Mouse (Mus musculus) midbrain, embryonic 11.5 days (tissue): ENCODE measurements around the gene Ndufaf2. TPM values are rescaled to one million over a fixed set of nuclear protein-coding genes. Genes with fewer than 3 reads are reported as not detected.

Experiments used
- ATAC-seq: fragments of 200-750 bp; cut with Nextera tagmentation; 2 replicates; pipeline ENCODE4 v1.8.0; 2017; ENCODE audit warnings: moderate TSS enrichment, moderate library complexity; ENCODE audit not compliant: low FRiP score
- DNase-seq: peaks from one replicate; pipeline ENCODE4 v3.0.0; 2015; ENCODE audit warnings: low spot score; ENCODE audit errors: missing footprints
- H3K27ac ChIP-seq: fragments of 300-500 bp; sonication (generic); 2 replicates; pipeline ENCODE4 v1.5.1; 2014; ENCODE audit warnings: low read depth, low read length
- H3K27me3 ChIP-seq: fragments of 300-500 bp; sonication (generic); 2 replicates; pipeline ENCODE4 v1.6.1; 2014; ENCODE audit warnings: mild to moderate bottlenecking, low read length, moderate library complexity, mixed read lengths; ENCODE audit not compliant: control insufficient read depth, insufficient read depth
- H3K36me3 ChIP-seq: fragments of 300-500 bp; sonication (generic); 2 replicates; pipeline ENCODE4 v1.6.1; 2014; ENCODE audit warnings: mild to moderate bottlenecking, low read length, moderate library complexity, mixed read lengths; ENCODE audit not compliant: control insufficient read depth, insufficient read depth
- H3K4me1 ChIP-seq: fragments of 300-500 bp; sonication (generic); 2 replicates; pipeline ENCODE4 v1.6.1; 2014; ENCODE audit warnings: low read length; ENCODE audit not compliant: control insufficient read depth, insufficient read depth
- H3K4me2 ChIP-seq: fragments of 300-500 bp; sonication (generic); 2 replicates; pipeline ENCODE4 v1.6.1; 2014; ENCODE audit warnings: mild to moderate bottlenecking, moderate library complexity
- H3K4me3 ChIP-seq: fragments of 300-500 bp; sonication (generic); 2 replicates; pipeline ENCODE4 v1.5.1; 2014; ENCODE audit warnings: low read depth, low read length
- H3K9ac ChIP-seq: fragments of 300-500 bp; sonication (generic); 2 replicates; pipeline ENCODE4 v1.6.1; 2014; ENCODE audit warnings: low read length
- H3K9me3 ChIP-seq: fragments of 300-500 bp; sonication (generic); 2 replicates; pipeline ENCODE4 v1.6.1; 2016; ENCODE audit warnings: low read length; ENCODE audit not compliant: control insufficient read depth
- WGBS: fragments of 180-500 bp; shearing (Covaris S2); extraction: QIAGEN DNeasy Blood & Tissue Kit; methylation state at CpG from one replicate; pipeline ENCODE4 v1.1.7; 2014; 5-methylcytosine and 5-hydroxymethylcytosine counted together
- polyA plus RNA-seq: library from polyadenylated mRNA; unstranded; fragments of >200 nt; fragmentation: Nextera tagmentation; extraction: Ambion mirVana; gene quantifications from 2 replicates; pipeline ENCODE4 v1.2.1, GENCODE M21; 2014

Gene Ndufaf2
- polyA plus RNA-seq, 1 experiment from 2014 or later, result 82.4 TPM

- 20% methylated on average over 8 of the region's 8 CpGs for WGBS
- Histone ChIP-seq H3K36me3 (no peaks in the 10 kb centered on the region), H3K9ac (peak overlapping the region; percentile 31; the same call in 1 of the 2 replicates), H3K9me3 (no peaks in the 10 kb centered on the region), H3K27me3 (no peaks in the 10 kb centered on the region), H3K4me2 (no peak overlapping the region), H3K4me1 (peaks cover 40% of the 10 kb centered on the region), H3K4me3 (no peak overlapping the region), H3K27ac (no peak overlapping the region)
- ATAC-seq, result peak; percentile 19; the same call in 1 of the 2 replicates
- peak; percentile 91 for DNase-seq
These were observed 97.4 kb downstream of the Ndufaf2 start for GRCm38 (mm10) chr13:108060936-108061578.

GRCm38 (mm10) chr13:108060286-108060885 lies 98.0 kb downstream of the Ndufaf2 start:
- H3K27me3 ChIP-seq, result no peaks in the 10 kb centered on the region
- no peaks in the 10 kb centered on the region for H3K36me3 ChIP-seq
- DNase-seq, result peak; percentile 91
- no peak overlapping the region for H3K4me2 ChIP-seq
- no peak overlapping the region for H3K9ac ChIP-seq
- WGBS, result 13% methylated on average over 7 of the region's 7 CpGs
- no peak overlapping the region for H3K4me3 ChIP-seq
- H3K9me3 ChIP-seq, result no peaks in the 10 kb centered on the region
- H3K4me1 ChIP-seq, result peaks cover 40% of the 10 kb centered on the region
- H3K27ac ChIP-seq, result no peak overlapping the region
- peak; percentile 72 for ATAC-seq

- no peak for DNase-seq
- H3K4me2 ChIP-seq, result no peak overlapping the region
- no peak for ATAC-seq
These were observed 101.5 kb downstream of the Ndufaf2 start for GRCm38 (mm10) chr13:108056896-108057295.

GRCm38 (mm10) chr13:108047364-108047763 lies 111.1 kb downstream of the Ndufaf2 start:
- Histone ChIP-seq H3K27me3 (no peaks in the 10 kb centered on the region), H3K36me3 (no peaks in the 10 kb centered on the region), H3K9me3 (no peaks in the 10 kb centered on the region), H3K9ac (no peak overlapping the region), H3K4me2 (no peak overlapping the region), H3K4me1 (peaks cover 11% of the 10 kb centered on the region), H3K4me3 (no peak overlapping the region), H3K27ac (no peak overlapping the region)
- ATAC-seq, result no peak
- no peak for DNase-seq
- 94% methylated on average over 6 of the region's 6 CpGs for WGBS

More at GRCm38 (mm10) chr13:108056896-108057295, 101.5 kb downstream of the Ndufaf2 start:
- H3K27ac ChIP-seq, result no peak overlapping the region
- no peak overlapping the region for H3K9ac ChIP-seq
- H3K27me3 ChIP-seq, result no peaks in the 10 kb centered on the region
- H3K36me3 ChIP-seq, result no peaks in the 10 kb centered on the region
- peaks cover 17% of the 10 kb centered on the region for H3K4me1 ChIP-seq
- H3K9me3 ChIP-seq, result no peaks in the 10 kb centered on the region
- no peak overlapping the region for H3K4me3 ChIP-seq
- WGBS, result 86% methylated on average over 3 of the region's 3 CpGs

DNA sequence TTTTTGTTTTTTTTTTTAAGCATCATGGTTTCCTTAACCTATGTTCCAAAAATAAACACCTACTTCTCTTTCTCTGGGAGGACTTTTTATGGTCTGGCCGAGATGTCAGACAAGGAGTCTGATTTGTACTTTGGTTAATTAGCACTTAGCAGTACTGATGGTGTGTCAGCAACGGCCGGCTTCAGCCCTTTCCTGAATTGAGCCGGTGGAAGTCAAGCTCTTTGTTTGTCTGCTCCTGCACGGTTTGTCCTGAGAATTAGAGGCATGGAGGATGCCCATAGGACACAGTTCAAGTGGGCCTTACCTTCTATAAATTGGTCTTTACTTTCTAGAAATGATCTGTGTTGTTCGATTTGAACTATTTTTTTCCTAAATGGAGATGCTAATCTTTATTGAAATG lies 111.5 kb downstream of the Ndufaf2 start:
- Histone ChIP-seq H3K9me3 (no peaks in the 10 kb centered on the region), H3K27ac (no peak overlapping the region), H3K9ac (no peak overlapping the region), H3K4me2 (no peak overlapping the region), H3K4me1 (peaks cover 13% of the 10 kb centered on the region), H3K4me3 (no peak overlapping the region), H3K27me3 (no peaks in the 10 kb centered on the region), H3K36me3 (no peaks in the 10 kb centered on the region)
- 82% methylated on average over 6 of the region's 6 CpGs for WGBS
- ATAC-seq (no peak), DNase-seq (peak; percentile 69)

- 97% methylated on average over 3 of the region's 3 CpGs for WGBS
- H3K36me3 ChIP-seq, result no peaks in the 10 kb centered on the region
- no peaks in the 10 kb centered on the region for H3K27me3 ChIP-seq
- no peak overlapping the region for H3K4me3 ChIP-seq
- no peaks in the 10 kb centered on the region for H3K9me3 ChIP-seq
- H3K27ac ChIP-seq, result no peak overlapping the region
- ATAC-seq (no peak), DNase-seq (no peak)
- H3K4me1 ChIP-seq, result peaks cover 16% of the 10 kb centered on the region
- H3K9ac ChIP-seq, result no peak overlapping the region
- no peak overlapping the region for H3K4me2 ChIP-seq
These were observed 112.4 kb downstream of the Ndufaf2 start for GRCm38 (mm10) chr13:108046071-108046470.

- no peaks in the 10 kb centered on the region for H3K9me3 ChIP-seq
- no peaks in the 10 kb centered on the region for H3K36me3 ChIP-seq
- peaks cover 18% of the 10 kb centered on the region for H3K4me1 ChIP-seq
- ATAC-seq (no peak), DNase-seq (peak; percentile 70)
- H3K27me3 ChIP-seq, result no peaks in the 10 kb centered on the region
- no peak overlapping the region for H3K27ac ChIP-seq
- H3K4me3 ChIP-seq, result no peak overlapping the region
- no peak overlapping the region for H3K9ac ChIP-seq
- no peak overlapping the region for H3K4me2 ChIP-seq
- WGBS, result 87% methylated on average over 3 of the region's 3 CpGs
These were observed 112.8 kb downstream of the Ndufaf2 start for GRCm38 (mm10) chr13:108045646-108046045.

DNA sequence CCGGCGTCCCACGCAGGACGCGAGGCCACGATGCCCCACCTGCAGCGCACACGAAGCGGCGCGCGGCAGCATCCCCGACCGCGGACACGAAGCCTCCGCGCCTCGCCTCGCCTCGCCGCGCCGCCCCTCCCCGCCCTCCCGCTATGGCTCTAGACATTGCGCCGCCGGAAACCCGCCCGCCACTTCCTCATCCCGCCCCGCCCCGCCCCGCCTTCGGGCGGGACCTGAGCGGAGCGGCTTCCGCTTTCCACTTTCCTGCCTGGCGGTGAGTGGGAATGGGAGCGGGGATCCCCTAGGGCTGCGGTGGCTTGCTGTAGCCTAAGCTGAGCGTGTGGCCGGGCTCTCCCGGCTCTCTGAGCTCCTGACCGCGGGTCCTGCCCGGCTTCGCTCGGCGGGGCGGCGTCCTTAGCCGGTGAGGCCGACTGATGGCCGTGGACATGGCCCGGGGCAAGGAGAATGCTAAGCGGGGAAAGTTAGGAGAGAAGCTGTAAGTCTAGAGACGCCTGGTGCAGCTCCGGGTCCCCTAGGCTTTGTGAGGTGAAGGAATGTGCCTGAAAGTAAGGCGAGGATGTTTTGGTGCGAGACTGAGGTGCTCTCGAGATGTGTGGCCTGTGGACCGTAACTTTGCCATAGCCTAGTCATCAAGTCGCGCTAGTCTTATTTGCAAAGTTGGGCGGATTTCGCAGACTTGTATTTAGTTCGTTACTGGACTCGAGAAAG lies 114.0 kb downstream of the Ndufaf2 start, which contains the start of gene Smim15:
Smim15 (plus strand) TSS at position 225 of the 720 bp plus-strand sequence.
- peak; percentile 97 for ATAC-seq
- Histone ChIP-seq H3K27ac (peak within 1 kb of the TSS; percentile 70), H3K4me2 (peak within 1 kb of the TSS; percentile 55), H3K4me3 (peak within 1 kb of the TSS; percentile 76), H3K36me3 (no peaks in the 10 kb centered on the region), H3K9ac (peak within 1 kb of the TSS; percentile 91), H3K9me3 (no peaks in the 10 kb centered on the region), H3K4me1 (peaks cover 22% of the 10 kb centered on the region), H3K27me3 (no peaks in the 10 kb centered on the region)
- DNase-seq, result peak; percentile 99
- under 1% methylated on average over 70 of the region's 71 CpGs for WGBS
